Mouse (Mus musculus) embryonic fibroblast, embryonic 13.5 days (primary cell): ENCODE data around the gene Scrt2. TPM values are rescaled to one million over a fixed set of nuclear protein-coding genes. Genes with fewer than 3 reads are reported as not detected.
A peak's percentile ranks its signal among the peaks of the same experiment; 100 is the strongest.

Experiments used
- H3K27ac ChIP-seq: 2 replicates; pipeline ENCODE4 v1.5.1; 2012; ENCODE audit warnings: low read length, control low read depth, inconsistent platforms; ENCODE audit not compliant: insufficient read depth
- H3K4me1 ChIP-seq: 2 replicates; pipeline ENCODE4 v1.6.1; 2011; ENCODE audit warnings: low read length; ENCODE audit not compliant: control insufficient read depth, insufficient read depth
- H3K4me3 ChIP-seq: 2 replicates; pipeline ENCODE4 v1.5.1; 2011; ENCODE audit warnings: mild to moderate bottlenecking, control low read depth, low read length; ENCODE audit not compliant: insufficient read depth
- CTCF ChIP-seq: IDR thresholded peaks from 2 replicates; pipeline ENCODE4 v1.5.1; 2011; ENCODE audit warnings: mild to moderate bottlenecking, control low read depth, low read length, moderate library complexity, borderline replicate concordance; ENCODE audit not compliant: insufficient read depth
- POLR2A ChIP-seq: IDR thresholded peaks from 2 replicates; pipeline ENCODE4 v1.6.1; 2011; ENCODE audit warnings: low read depth, mild to moderate bottlenecking, control low read depth, low read length, moderate library complexity
- polyA plus RNA-seq: library from polyadenylated mRNA; stranded (reverse); fragments of >200 nt; gene quantifications from 2 replicates; pipeline ENCODE4 v1.2.4, GENCODE M21; 2011; ENCODE audit warnings: low read depth; ENCODE audit not compliant: missing spikeins, insufficient read length

The Scrt2 gene
- polyA plus RNA-seq, 1 experiment = not detected

- Histone ChIP-seq H3K4me3 (no peak overlapping the region), H3K4me1 (no peaks in the 10 kb centered on the region), H3K27ac (no peak overlapping the region)
- TF ChIP-seq POLR2A (no peak), CTCF (no peak)
These were observed 1.3 kb downstream of the Scrt2 start for GRCm38 (mm10) chr2:152082456-152083285.

GRCm38 (mm10) chr2:152083411-152083810 is 2.1 kb downstream of the Scrt2 start:
- H3K4me3 ChIP-seq = no peak overlapping the region
- no peaks in the 10 kb centered on the region for H3K4me1 ChIP-seq
- H3K27ac ChIP-seq = no peak overlapping the region
- no peak for TF ChIP-seq POLR2A
- TF ChIP-seq CTCF = no peak

GRCm38 (mm10) chr2:152084298-152084697 is 3.0 kb downstream of the Scrt2 start:
- TF ChIP-seq POLR2A = no peak
- no peak for TF ChIP-seq CTCF
- Histone ChIP-seq H3K27ac (no peak overlapping the region), H3K4me1 (no peaks in the 10 kb centered on the region), H3K4me3 (no peak overlapping the region)

- Histone ChIP-seq H3K4me3 (no peak overlapping the region), H3K4me1 (no peaks in the 10 kb centered on the region), H3K27ac (no peak overlapping the region)
- TF ChIP-seq POLR2A (no peak), CTCF (no peak)
These were observed 4.1 kb downstream of the Scrt2 start for GRCm38 (mm10) chr2:152085414-152085813.

- no peaks in the 10 kb centered on the region for H3K4me1 ChIP-seq
- H3K4me3 ChIP-seq = no peak overlapping the region
- H3K27ac ChIP-seq = no peak overlapping the region
- no peak for TF ChIP-seq CTCF
- no peak for TF ChIP-seq POLR2A
These were observed 5.1 kb downstream of the Scrt2 start for GRCm38 (mm10) chr2:152086451-152086850.

GRCm38 (mm10) chr2:152087111-152087510 is 5.8 kb downstream of the Scrt2 start:
- TF ChIP-seq POLR2A = no peak
- no peak for TF ChIP-seq CTCF
- Histone ChIP-seq H3K4me3 (no peak overlapping the region), H3K4me1 (no peaks in the 10 kb centered on the region), H3K27ac (no peak overlapping the region)

- Histone ChIP-seq H3K27ac (no peak overlapping the region), H3K4me3 (no peak overlapping the region), H3K4me1 (no peaks in the 10 kb centered on the region)
- 0 out of 2 replicates have a peak, but pooled peaks have one; percentile 25 for TF ChIP-seq CTCF
- no peak for TF ChIP-seq POLR2A
These were observed 7.7 kb downstream of the Scrt2 start for GRCm38 (mm10) chr2:152089078-152089477.

- Histone ChIP-seq H3K27ac (no peak overlapping the region), H3K4me1 (no peaks in the 10 kb centered on the region), H3K4me3 (no peak overlapping the region)
- no peak for TF ChIP-seq CTCF
- no peak for TF ChIP-seq POLR2A
These were observed 8.3 kb downstream of the Scrt2 start for GRCm38 (mm10) chr2:152089581-152089980.

- TF ChIP-seq CTCF (no peak), POLR2A (no peak)
- Histone ChIP-seq H3K27ac (no peak overlapping the region), H3K4me1 (no peaks in the 10 kb centered on the region), H3K4me3 (no peak overlapping the region)
These were observed 9.2 kb downstream of the Scrt2 start for GRCm38 (mm10) chr2:152090486-152090885.

- Histone ChIP-seq H3K4me1 (no peaks in the 10 kb centered on the region), H3K4me3 (no peak overlapping the region), H3K27ac (no peak overlapping the region)
- TF ChIP-seq POLR2A (no peak), CTCF (no peak)
These were observed 10.2 kb downstream of the Scrt2 start for GRCm38 (mm10) chr2:152091342-152092056.
